Mouse (Mus musculus) central nervous system, embryonic 18 days (tissue): ENCODE measurements around the gene Gm10322. TPM values are rescaled to one million over a fixed set of nuclear protein-coding genes. Genes with fewer than 3 reads are reported as not detected.

Source experiments
- polyA plus RNA-seq: library from polyadenylated mRNA; depleted of rRNA; stranded (reverse); fragments of >200 nt; gene quantifications from 2 replicates; pipeline ENCODE4 v1.2.3, GENCODE M21; 2012; rRNA removed

Gm10322 gene
- not detected in 2 replicates for polyA plus RNA-seq

DNA sequence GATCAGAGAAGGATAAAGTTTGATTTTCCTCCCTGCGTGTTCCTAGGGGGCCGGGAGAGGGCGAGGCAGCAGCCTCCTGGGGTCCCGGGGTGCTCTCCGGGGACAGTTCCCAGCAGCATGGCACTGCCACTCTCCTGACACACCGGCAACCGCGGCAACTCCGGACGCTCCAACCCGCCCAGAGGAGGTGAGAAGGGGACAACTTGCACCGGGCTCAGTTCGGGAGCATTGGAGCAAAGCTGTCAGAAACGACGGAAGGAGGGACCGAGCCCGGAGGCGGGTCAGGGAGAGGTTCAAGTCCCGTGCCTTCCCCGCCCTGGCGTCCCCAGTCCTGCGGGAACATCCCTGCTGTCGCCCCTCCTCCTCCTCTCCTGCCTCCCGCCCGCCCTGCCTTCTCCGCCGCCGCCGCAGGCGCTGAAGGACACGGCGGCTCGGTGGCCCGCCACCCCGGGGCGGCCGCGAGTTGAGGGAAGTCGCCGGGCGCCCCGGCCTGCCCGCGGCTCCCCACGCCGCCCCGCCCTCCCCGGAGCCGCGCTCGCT, at the start of gene Gm10322:
TSS of gene Gm10322 (plus strand) at position 83 of the 540 bp plus-strand sequence.

DNA sequence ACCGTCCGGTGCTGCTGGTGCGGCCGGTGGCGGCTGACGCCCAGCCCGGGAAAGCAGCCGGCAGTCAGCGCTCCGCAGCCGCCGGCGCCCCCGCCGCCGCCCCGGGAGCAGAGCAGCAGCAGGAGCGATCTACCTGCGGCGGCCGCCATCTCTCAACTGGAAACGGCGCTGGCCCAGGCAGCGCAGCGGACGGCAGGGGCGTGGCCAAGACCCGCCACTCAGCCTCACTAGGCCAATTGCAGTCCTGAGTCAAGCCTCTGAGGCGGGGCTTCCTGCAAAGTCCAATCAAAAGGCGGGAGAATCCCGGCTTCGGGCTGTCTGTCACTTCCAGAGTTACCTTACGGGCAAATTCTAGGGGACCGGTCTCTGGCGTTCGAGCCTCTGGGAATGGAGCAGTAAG, 659 bp downstream of the Gm10322 start, which contains the start of gene Mcu:
TSS of gene Mcu (minus strand) at position 171 of the 400 bp plus-strand sequence.

Other genes with a start within 250 kb of the Gm10322 start
- 6.8 and 7.6 TPM in 2 replicates for gene Gm10273, start 220.4 kb upstream of the Gm10322 start, polyA plus RNA-seq
- not detected in 2 replicates for gene Pla2g12b, start 212.4 kb upstream of the Gm10322 start, polyA plus RNA-seq
- 0.19 and 0.32 TPM in 2 replicates for gene Oit3, start 174.3 kb upstream of the Gm10322 start, polyA plus RNA-seq
- 23.1 and 23.9 TPM in 2 replicates for gene Mcu, start 629 bp downstream of the Gm10322 start, polyA plus RNA-seq
- 88.3 and 92.9 TPM in 2 replicates for gene Micu1, start 86.4 kb downstream of the Gm10322 start, polyA plus RNA-seq